Mouse (Mus musculus) fat pad, adult 2 months (tissue): Measurements from ENCODE around the gene Asf1b.
"Not testable (repeated sequence)": the region's sequence is repeated elsewhere in the genome, so short reads cannot be mapped to it uniquely, and the experiment has no call there.

ENCODE experiments used
- DNase-seq: peaks from one replicate; pipeline ENCODE4 v3.0.0-alpha.2; 2011; ENCODE audit warnings: low read depth, low spot score; ENCODE audit errors: extremely low read depth

The Asf1b gene

DNA sequence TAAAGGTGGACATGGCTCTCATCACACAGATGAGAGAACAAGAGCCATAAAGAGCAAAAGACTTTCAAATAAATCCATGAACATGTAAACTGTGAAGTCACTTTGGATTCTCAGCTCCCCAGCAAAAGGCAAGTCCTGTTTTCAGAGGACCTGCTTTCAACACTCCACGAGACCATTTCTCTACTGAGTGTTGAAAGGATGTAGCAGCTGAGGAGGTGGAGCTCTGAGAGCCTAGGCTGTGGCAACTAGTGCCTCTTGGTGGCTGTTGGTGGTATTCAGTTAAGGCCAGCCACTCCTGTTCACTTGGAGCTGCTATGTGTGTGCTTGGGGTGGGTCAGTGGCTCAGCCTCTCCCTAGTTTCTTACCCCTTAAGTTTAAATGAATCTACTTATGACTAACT lies 1.5 kb downstream of the Asf1b start:
- no peak for DNase-seq

DNA sequence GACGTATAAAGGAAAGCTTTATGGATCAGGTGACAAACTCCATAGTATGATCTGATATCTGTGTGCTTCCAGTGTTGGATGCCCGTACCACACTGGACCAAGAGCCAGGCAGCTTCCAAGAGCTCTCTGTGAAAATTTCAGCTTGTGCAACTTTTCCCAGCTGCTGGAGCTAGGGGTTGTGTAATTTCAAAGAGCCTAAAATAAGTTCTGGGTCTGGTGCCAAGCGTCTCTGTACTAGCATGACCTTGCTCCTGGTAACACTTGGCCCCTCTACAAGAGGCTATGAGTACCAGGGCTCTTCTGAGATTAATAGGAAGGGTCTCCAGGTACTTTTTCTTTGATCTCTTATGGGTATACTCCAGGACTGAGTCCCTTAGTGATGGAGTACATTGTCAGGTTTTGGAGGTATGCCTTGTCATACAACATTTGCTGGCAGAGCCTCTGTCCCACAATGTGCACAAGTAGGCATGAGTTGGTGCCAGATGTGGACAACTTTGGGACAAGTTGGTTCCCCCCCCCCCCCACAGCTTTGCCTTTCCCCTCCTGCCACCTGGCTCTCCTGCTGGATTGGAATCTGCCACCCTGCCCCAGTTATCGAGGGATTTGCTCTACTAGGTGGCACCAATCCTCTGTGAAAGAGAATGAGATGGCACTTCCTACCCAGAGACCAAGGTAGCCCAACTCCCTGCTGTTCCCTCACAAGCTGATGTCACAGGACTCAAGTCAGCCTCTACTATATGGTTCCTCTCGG lies 8.9 kb downstream of the Asf1b start:
- DNase-seq: peak; percentile 85

DNA sequence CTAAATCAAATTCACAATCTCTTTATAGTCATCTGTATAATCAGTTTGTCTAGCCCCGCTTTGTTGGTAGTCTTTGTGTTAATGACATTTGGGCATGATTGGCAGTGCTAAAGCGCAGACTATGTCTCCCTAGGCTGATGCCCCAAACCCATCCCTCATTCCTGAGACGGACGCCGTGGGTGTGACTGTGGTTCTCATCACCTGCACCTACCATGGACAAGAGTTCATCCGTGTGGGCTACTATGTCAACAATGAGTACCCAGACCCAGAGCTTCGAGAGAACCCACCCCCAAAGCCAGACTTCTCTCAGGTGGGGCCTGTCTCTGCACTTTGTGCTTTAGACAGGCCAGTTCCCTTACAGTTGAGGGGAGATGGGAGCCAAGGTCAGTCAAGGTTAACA lies 12.4 kb downstream of the Asf1b start:
- no peak for DNase-seq

- no peak for DNase-seq
Measured at GRCm38 (mm10) chr8:83971121-83971520, 15.8 kb downstream of the Asf1b start.

DNA sequence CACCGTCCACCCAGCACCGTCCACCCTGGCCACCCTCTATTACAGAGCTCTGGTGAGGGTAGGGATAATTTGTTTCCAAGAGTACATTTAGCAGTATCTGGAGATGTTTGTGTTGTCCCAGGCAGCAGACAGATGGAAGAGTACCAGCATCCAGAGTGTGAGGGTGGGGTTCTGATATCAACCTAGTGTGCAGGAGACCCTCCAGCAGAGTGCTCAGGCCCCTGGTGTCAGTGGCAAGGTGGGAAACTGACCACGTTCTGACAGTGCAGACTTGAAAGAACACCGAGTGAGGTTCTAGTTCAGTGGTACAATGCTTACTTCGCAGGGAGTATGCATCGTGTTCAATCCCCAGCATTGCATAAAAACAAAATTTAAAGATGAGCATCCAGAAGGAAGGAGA lies 16.4 kb downstream of the Asf1b start:
- no peak for DNase-seq

DNA sequence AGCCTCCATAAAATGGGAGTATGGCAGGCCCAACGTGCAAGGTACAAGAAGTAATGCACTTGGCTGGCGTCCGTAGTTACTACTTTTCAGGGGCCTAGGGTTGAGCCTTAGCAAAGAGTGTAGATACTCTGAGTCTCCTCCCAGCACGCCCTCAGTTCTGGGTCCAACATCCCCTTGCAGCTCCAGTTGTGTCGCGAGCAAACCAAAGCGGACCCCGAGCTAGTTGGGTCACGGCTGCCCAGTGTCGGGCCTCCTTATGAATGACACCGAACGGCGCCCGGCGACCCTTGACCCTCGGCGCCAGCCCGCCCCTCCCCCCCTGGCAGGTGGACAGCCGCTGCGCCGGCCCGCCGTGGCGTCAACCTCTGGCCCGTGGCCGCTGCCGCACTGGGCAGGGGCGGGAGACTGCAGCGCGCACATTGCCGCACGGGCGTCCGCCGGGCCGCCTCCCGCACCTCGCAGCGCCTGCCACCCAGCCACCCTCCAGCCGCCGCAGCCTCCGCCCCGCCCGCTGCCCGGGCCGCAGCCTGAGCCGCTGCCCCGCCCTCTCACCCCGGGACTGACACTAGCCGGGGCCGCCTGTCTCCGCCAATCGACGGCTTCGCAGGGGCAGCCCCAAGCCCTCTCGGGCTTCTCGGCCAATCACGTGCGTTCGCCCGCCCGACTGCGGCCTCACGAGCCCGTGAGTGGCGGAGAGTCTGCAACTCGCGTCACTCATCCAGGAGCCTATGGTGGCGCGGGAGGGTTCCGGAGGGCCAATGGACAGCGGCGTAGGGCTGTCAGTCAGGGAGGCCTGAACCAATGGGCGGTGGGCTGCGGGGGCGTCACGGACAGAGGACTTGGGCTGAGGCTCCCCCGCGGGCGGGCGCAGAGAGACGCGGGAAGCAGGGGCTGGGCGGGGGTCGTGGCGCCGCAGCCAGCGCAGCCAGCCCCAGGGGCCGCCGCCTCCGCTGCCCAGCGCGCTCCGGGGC lies 17.1 kb downstream of the Asf1b start, which contains the start of gene Prkaca:
TSS of gene Prkaca (plus strand) at position 844 of the 971 bp plus-strand sequence.
- DNase-seq: peak; percentile 86

- no peak for DNase-seq
Measured at GRCm38 (mm10) chr8:83973161-83974031, 18.1 kb downstream of the Asf1b start.

DNA sequence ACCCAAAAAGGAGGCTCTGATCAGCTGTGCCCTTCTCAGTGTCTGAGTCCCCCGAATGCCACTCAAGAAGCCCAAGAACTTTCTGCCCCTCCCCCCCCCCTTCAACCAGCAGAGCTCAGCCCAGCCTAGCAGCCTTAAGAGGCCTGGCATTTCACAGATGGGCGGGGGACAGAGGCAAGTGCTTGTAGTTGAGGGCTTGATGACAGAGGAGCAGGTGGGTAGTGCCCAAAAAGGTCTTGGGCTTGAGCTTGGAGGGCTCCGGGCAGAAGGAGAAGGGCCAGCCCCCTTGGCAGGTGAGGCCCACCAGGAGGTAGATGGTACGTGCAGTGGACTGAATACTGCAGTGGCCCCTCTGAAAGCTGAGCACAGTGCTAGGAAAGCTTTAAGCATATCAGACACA lies 19.2 kb downstream of the Asf1b start:
- no peak for DNase-seq

DNA sequence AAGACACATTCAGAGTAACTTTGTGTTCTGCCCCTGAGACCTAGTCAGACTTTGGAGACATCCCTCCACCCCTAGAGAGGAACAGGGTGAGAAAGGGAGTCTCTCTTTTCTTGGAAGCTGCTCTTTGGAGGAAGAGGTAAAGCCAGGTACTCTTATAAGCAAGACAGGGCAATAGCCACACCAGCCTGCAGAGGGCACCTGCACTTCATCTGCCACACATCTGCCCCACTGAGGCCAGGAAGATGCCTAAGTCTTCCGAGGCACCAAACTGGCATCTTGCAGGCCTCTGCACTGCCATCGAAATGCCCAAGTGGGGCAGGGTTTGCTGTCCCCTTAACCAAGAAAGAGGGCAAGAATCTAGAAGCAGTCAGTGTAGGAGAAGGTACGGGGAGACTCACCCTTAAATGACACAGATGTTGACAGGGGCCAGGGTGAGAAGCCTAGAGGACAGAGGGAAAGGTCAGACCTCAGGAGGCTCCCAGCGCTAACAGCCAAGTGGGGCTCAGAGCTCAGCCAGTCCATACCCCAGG lies 20.9 kb downstream of the Asf1b start:
- no peak for DNase-seq

DNA sequence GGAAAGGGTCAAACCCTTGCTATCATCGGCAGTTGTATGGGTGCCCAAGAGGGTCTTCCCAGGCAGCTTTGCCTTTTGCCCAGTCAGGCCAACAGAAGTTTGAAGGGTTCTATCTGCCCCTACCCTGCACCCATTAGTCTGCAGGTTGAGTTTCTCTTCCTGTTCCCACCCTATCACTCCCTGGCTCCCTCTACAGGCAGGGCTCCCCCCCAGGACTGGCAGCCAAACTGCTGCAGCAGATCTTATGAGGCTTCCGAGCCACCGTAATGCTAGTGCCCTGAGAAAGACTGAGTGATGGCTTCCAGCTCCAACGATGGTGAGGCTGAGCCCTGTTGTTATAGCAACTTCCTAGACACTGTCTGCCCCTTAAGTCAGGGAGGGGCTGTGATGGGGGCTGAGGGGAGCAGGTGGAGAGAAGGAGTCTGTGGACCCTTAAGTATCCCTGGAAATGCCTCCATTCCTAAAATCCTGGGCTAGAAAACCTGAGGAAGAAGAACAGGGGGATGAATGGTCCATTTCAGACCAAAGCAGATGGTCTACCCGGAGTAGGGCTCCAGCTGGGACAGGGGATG lies 21.6 kb downstream of the Asf1b start:
- no peak for DNase-seq

- DNase-seq: no peak
Measured at GRCm38 (mm10) chr8:83977646-83978045, 22.3 kb downstream of the Asf1b start.

- DNase-seq: no peak
Measured at GRCm38 (mm10) chr8:83978200-83978599, 22.9 kb downstream of the Asf1b start.

DNA sequence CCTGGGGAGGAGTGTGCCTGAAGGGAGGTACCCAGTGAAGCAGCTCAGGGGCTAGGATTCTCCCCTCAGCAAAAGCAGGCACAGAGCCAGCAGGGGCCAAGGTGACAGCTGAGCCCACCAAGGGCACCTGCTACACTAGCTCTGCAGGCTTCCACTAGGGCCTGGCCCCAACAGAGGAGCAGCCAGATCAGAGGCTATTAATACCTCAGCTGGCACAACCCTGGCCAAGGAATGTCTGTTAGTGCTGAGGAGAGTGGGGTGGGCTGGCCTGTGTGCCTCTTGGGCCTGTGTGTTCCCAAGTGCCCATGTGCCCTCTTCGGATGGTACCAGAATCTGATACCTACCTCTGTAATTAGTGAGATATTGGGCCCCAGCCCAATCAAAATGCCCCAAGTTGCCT lies 24.9 kb downstream of the Asf1b start:
- DNase-seq: no peak

DNA sequence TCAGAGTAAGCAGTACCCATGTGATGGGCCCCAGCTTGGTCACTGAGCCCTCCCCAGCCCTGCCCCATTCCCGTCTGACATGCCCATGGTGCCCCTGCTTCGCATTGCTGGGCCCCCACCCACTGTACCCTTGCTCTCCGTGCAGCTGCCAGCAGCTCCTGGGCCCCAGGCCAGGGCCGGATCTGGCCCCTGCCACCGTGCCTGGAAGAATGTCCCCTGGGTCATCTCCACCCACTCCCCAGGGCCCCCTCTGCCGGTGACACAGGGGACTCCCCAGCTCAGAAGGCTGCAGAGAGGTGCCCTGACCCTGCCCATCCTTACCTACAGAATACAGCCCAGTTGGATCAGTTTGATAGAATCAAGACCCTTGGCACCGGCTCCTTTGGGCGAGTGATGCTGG lies 25.5 kb downstream of the Asf1b start:
- DNase-seq: no peak

- DNase-seq: no peak
Measured at GRCm38 (mm10) chr8:83981533-83981932, 26.2 kb downstream of the Asf1b start.

DNA sequence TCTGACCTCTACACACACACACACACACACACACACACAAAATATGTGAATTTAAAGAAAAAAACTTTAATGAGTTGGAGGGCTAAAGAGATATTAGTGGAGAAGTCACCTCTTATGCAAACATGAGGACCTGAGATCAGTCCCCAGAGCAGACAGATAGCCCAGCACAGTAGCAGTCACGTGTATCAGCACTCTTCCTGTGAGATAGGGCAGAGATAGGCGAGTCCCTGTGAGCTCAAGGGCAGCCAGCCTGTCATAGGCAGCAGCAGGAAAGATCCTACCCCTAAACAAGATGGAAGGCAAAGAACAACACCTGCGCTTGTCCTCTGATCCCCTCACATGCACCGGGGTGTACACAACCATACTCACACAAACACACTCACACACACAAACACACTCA lies 27.1 kb downstream of the Asf1b start:
- no peak for DNase-seq

DNA sequence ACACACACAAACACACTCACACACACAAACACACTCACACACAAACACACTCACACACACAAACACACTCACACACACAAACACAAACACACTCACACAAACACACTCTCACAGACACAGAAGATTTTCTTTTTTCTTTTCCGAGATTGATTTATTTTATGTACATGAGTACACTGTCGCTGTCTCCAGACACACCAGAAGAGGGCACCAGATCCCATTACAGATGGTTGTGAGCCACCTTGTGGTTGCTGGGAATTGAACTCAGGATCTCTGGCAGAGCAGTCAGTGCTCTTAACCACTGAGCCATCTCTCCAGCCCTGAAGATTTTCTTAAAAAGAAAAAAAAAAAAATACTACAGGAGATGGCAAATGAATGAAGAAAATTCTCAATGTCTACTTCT lies 27.9 kb downstream of the Asf1b start:
- not testable (repeated sequence) for DNase-seq

DNA sequence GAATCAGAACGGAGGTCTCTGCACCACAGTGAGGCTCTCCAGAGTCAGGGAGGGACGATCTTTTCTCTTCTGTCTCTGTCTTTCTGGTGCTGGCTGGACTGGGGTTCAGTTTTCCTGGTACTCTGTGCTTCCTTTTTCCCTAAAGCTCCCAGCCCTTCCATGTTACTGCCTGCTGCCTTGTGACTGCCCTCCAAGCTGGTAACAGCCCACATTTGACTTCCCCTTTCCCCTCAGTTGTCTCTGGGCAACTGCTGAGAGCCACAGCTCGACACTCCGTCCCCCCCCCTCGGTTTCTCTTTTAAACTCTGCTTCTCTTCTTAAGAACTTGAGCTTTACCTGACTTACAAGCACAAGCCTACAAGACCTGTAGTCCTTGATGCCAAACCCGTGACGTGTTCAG lies 33.9 kb downstream of the Asf1b start:
- no peak for DNase-seq

DNA sequence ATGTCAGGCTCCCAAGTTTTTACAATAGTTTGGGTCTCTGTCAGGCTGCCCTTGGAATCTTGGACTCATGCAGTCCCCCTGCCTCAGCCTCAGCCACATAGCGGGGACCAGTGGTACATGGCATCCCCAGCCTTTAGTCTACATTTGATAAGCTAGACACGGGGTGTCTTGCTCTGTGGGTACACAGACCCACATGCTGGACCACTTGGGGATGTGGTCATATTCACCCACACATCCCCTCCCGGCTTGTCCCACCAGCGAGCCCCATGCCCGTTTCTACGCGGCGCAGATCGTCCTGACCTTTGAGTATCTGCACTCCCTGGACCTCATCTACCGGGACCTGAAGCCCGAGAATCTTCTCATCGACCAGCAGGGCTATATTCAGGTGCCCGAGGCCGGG lies 34.9 kb downstream of the Asf1b start:
- no peak for DNase-seq

GRCm38 (mm10) chr8:83992488-83992887 lies 37.2 kb downstream of the Asf1b start:
- DNase-seq: no peak
